Mouse (Mus musculus): ENCODE measurements at regions not wholly inside any gene's neighbourhood (a gene's known extent, or its start where the extent isn't known, plus 50 kb on each side); places are given as distances from the start of the nearest gene placed in this dataset.
A peak's percentile ranks its signal among the peaks of the same experiment; 100 is the strongest.
"Not testable (repeated sequence)": the region's sequence is repeated elsewhere in the genome, so short reads cannot be mapped to it uniquely, and the experiment has no call there.

DNA sequence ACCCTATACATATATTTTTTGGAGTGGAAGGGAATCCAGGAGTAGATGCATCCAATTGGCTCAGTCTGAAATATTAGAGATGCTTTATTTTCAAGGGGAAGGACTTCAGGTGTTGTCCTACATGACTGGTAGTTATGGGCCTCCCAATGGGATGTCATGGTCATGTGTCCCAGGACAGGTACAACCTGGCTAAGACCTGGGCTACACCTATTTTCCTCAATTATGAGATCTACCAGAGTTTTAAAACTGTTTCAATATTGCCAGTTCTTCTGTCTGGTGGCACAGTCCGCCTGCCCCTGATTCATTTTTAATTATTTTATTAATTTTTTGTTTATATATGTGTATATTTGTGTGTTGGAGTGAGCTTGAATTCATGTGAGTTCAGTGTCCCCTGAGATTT, 481.6 kb upstream of the 9530002B09Rik start:
- 75% methylated on average over 1 of the region's 1 CpGs for WGBS
- ATAC-seq (ENCODE audit: low FRiP score) = peak; percentile 29; the same call in 1 of the 2 replicates
- H3K4me1 ChIP-seq (replicated peaks; ENCODE audit: control insufficient read depth, insufficient read depth, low read length); H3K4me3 ChIP-seq (ENCODE audit: low read depth, low read length); H3K27me3 ChIP-seq (ENCODE audit: control insufficient read depth, insufficient read depth, low read length); DNase-seq (ENCODE audit: low spot score); H3K27ac ChIP-seq (ENCODE audit: low read depth, low read length); H3K9me3 ChIP-seq (ENCODE audit: control insufficient read depth, low read length); H3K9ac ChIP-seq (ENCODE audit: low read depth, low read length); H3K4me2 ChIP-seq (replicated peaks; ENCODE audit: low read depth, low read length); H3K36me3 ChIP-seq (ENCODE audit: control insufficient read depth, insufficient read depth, low read length): not testable (repeated sequence)

- H3K27ac ChIP-seq (ENCODE audit: low read depth, low read length); H3K9me3 ChIP-seq (ENCODE audit: control insufficient read depth, low read length); H3K9ac ChIP-seq (ENCODE audit: low read depth, low read length); H3K4me1 ChIP-seq (replicated peaks; ENCODE audit: control insufficient read depth, insufficient read depth, low read length); H3K4me3 ChIP-seq (ENCODE audit: low read depth, low read length); H3K36me3 ChIP-seq (ENCODE audit: control insufficient read depth, insufficient read depth, low read length); H3K27me3 ChIP-seq (ENCODE audit: control insufficient read depth, insufficient read depth, low read length); ATAC-seq (ENCODE audit: low FRiP score); DNase-seq (ENCODE audit: low spot score); H3K4me2 ChIP-seq (replicated peaks; ENCODE audit: low read depth, low read length): not testable (repeated sequence)
- WGBS = no CpG with 5 or more reads among the region's 26 CpGs
These were observed 440.8 kb upstream of the 9530002B09Rik start for GRCm38 (mm10) chr4:122248199-122248796.
